Mouse (Mus musculus): ENCODE results near the gene Skap1. TPM values are rescaled to one million over a fixed set of nuclear protein-coding genes. Genes with fewer than 3 reads are reported as not detected.

The Skap1 gene
- polyA plus RNA-seq, 1 experiment, result 2.3 TPM

GRCm38 (mm10) chr11:96790681-96791080 lies 326.3 kb downstream of the Skap1 start:
- TF ChIP-seq CTCF (IDR thresholded peaks at IDR 0.05; ENCODE audit: borderline replicate concordance, extremely low read depth, insufficient read depth, insufficient read length) (no peak), POLR2A (IDR thresholded peaks at IDR 0.05; ENCODE audit: borderline replicate concordance, extremely low read depth, insufficient read depth, insufficient read length, poor library complexity, severe bottlenecking) (no peak)
- DNase-seq (ENCODE audit: low read depth), result no peak

- DNase-seq (ENCODE audit: low read depth), result no peak
- TF ChIP-seq CTCF (IDR thresholded peaks at IDR 0.05; ENCODE audit: borderline replicate concordance, extremely low read depth, insufficient read depth, insufficient read length), result no peak
- no peak for TF ChIP-seq POLR2A (IDR thresholded peaks at IDR 0.05; ENCODE audit: borderline replicate concordance, extremely low read depth, insufficient read depth, insufficient read length, poor library complexity, severe bottlenecking)
Measured at GRCm38 (mm10) chr11:96795491-96795890, 331.1 kb downstream of the Skap1 start.

- no peak for DNase-seq (ENCODE audit: low read depth)
- no peak for TF ChIP-seq CTCF (IDR thresholded peaks at IDR 0.05; ENCODE audit: borderline replicate concordance, extremely low read depth, insufficient read depth, insufficient read length)
Measured at GRCm38 (mm10) chr11:96796081-96796480, 331.7 kb downstream of the Skap1 start.

- peak; percentile 36 for DNase-seq (ENCODE audit: low read depth)
Measured at GRCm38 (mm10) chr11:96796586-96796985, 332.2 kb downstream of the Skap1 start.

GRCm38 (mm10) chr11:96799511-96799910 lies 335.1 kb downstream of the Skap1 start:
- DNase-seq (ENCODE audit: low read depth), result no peak
- TF ChIP-seq POLR2A (IDR thresholded peaks at IDR 0.05; ENCODE audit: borderline replicate concordance, extremely low read depth, insufficient read depth, insufficient read length, poor library complexity, severe bottlenecking), result no peak
- no peak for TF ChIP-seq CTCF (IDR thresholded peaks at IDR 0.05; ENCODE audit: borderline replicate concordance, extremely low read depth, insufficient read depth, insufficient read length)

More at GRCm38 (mm10) chr11:96796586-96796985, 332.2 kb downstream of the Skap1 start:
- TF ChIP-seq CTCF (IDR thresholded peaks at IDR 0.05; ENCODE audit: borderline replicate concordance, extremely low read depth, insufficient read depth, insufficient read length), result peak; percentile 23; the same call in 1 of the 2 replicates
- no peak for TF ChIP-seq POLR2A (IDR thresholded peaks at IDR 0.05; ENCODE audit: borderline replicate concordance, extremely low read depth, insufficient read depth, insufficient read length, poor library complexity, severe bottlenecking)

GRCm38 (mm10) chr11:96805606-96806005 lies 341.2 kb downstream of the Skap1 start:
- TF ChIP-seq CTCF (IDR thresholded peaks at IDR 0.05; ENCODE audit: borderline replicate concordance, extremely low read depth, insufficient read depth, insufficient read length), result no peak
- TF ChIP-seq POLR2A (IDR thresholded peaks at IDR 0.05; ENCODE audit: borderline replicate concordance, extremely low read depth, insufficient read depth, insufficient read length, poor library complexity, severe bottlenecking), result no peak
- DNase-seq (ENCODE audit: low read depth), result no peak

GRCm38 (mm10) chr11:96808066-96808465 lies 343.7 kb downstream of the Skap1 start:
- no peak for DNase-seq (ENCODE audit: low read depth)
- TF ChIP-seq CTCF (IDR thresholded peaks at IDR 0.05; ENCODE audit: borderline replicate concordance, extremely low read depth, insufficient read depth, insufficient read length) (peak; percentile 43; the same call in 1 of the 2 replicates), POLR2A (IDR thresholded peaks at IDR 0.05; ENCODE audit: borderline replicate concordance, extremely low read depth, insufficient read depth, insufficient read length, poor library complexity, severe bottlenecking) (no peak)

Other genes with a start within 250 kb of the Skap1 start
- 0.04 and 0.06 TPM in 2 replicates for gene Hoxb9, start 193.1 kb upstream of the Skap1 start, polyA plus RNA-seq (2012; rRNA removed)
- 0.38 and 19.0 TPM in 2 replicates for gene Hoxb8, start 182.7 kb upstream of the Skap1 start, polyA plus RNA-seq (2012; rRNA removed)
- 0.11 and 2.4 TPM in 2 replicates for gene Hoxb7, start 178.0 kb upstream of the Skap1 start, polyA plus RNA-seq (2012; rRNA removed)
- gene Hoxb6, start 172.1 kb upstream of the Skap1 start, polyA plus RNA-seq (2012; rRNA removed), result 0.68 and 14.3 TPM in 2 replicates
- gene Hoxb5, start 161.3 kb upstream of the Skap1 start, polyA plus RNA-seq (2012; rRNA removed), result 3.3 and 43.9 TPM in 2 replicates
- 0.72 and 6.6 TPM in 2 replicates for gene Hoxb4, start 146.3 kb upstream of the Skap1 start, polyA plus RNA-seq (2012; rRNA removed)
- 4.6 and 41.7 TPM in 2 replicates for gene Hoxb3, start 141.3 kb upstream of the Skap1 start, polyA plus RNA-seq (2012; rRNA removed)
- gene Hoxb2, start 114.1 kb upstream of the Skap1 start, polyA plus RNA-seq (2012; rRNA removed), result 3.6 and 18.5 TPM in 2 replicates
- 0.04 TPM in 1 of 2 replicates, not detected in the other for gene Hoxb1, start 98.8 kb upstream of the Skap1 start, polyA plus RNA-seq (2012; rRNA removed)